Mouse (Mus musculus) left cerebral cortex, adult 9 months (tissue): ENCODE results near the gene Vmn2r52.
"Not testable (repeated sequence)": the region's sequence is repeated elsewhere in the genome, so short reads cannot be mapped to it uniquely, and the experiment has no call there.

Source experiments
- DNase-seq, 2 experiments: peaks; one replicate each; pipeline ENCODE4 v3.0.0; 2022; ENCODE audit warnings: low spot score in 2 of 2

Gene Vmn2r52

GRCm38 (mm10) chr7:10176473-10176872 is at the start of gene Vmn2r52:
TSS of gene Vmn2r52 (minus strand) at chr7:10176573.
- no peak for DNase-seq

- DNase-seq = not testable (repeated sequence)
Measured at GRCm38 (mm10) chr7:10105641-10106040, 70.7 kb downstream of the Vmn2r52 start, which contains the start of gene Vmn2r51. TSS of gene Vmn2r51 (minus strand) at chr7:10105741.
